Mouse (Mus musculus) midbrain, embryonic 15.5 days (tissue): Measurements from ENCODE around the gene Rxfp4. TPM values are rescaled to one million over a fixed set of nuclear protein-coding genes. Genes with fewer than 3 reads are reported as not detected.

Experiments used
- ATAC-seq: fragments of 200-750 bp; cut with Nextera tagmentation; replicated peaks from 2 replicates; pipeline ENCODE4 v1.8.0; 2017; ENCODE audit warnings: moderate TSS enrichment
- H3K27ac ChIP-seq: fragments of 300-500 bp; sonication (generic); 2 replicates; pipeline ENCODE4 v1.5.1; 2015; ENCODE audit warnings: mild to moderate bottlenecking, inconsistent platforms
- H3K27me3 ChIP-seq: fragments of 300-500 bp; sonication (generic); replicated peaks from 2 replicates; pipeline ENCODE4 v1.6.1; 2015; ENCODE audit warnings: inconsistent platforms
- H3K36me3 ChIP-seq: fragments of 300-500 bp; sonication (generic); replicated peaks from 2 replicates; pipeline ENCODE4 v1.6.1; 2015; ENCODE audit warnings: inconsistent platforms
- H3K4me1 ChIP-seq: fragments of 300-500 bp; sonication (generic); 2 replicates; pipeline ENCODE4 v1.6.1; 2015; ENCODE audit warnings: inconsistent platforms
- H3K4me2 ChIP-seq: fragments of 300-500 bp; sonication (generic); 2 replicates; pipeline ENCODE4 v1.6.1; 2015; ENCODE audit warnings: inconsistent platforms, mild to moderate bottlenecking, moderate library complexity
- H3K4me3 ChIP-seq: fragments of 300-500 bp; sonication (generic); 2 replicates; pipeline ENCODE4 v1.5.1; 2015; ENCODE audit warnings: mild to moderate bottlenecking, inconsistent platforms
- H3K9ac ChIP-seq: fragments of 300-500 bp; sonication (generic); 2 replicates; pipeline ENCODE4 v1.6.1; 2015; ENCODE audit warnings: mild to moderate bottlenecking, inconsistent platforms
- H3K9me3 ChIP-seq: fragments of 300-500 bp; sonication (generic); 2 replicates; pipeline ENCODE4 v1.6.1; 2016; ENCODE audit warnings: inconsistent platforms
- WGBS: fragments of 180-500 bp; shearing (Covaris S2); methylation state at CpG from one replicate; pipeline ENCODE4 v1.1.7; 2015; ENCODE audit warnings: mixed read lengths; 5-methylcytosine and 5-hydroxymethylcytosine counted together
- polyA plus RNA-seq: library from polyadenylated mRNA; unstranded; fragments of >200 nt; fragmentation: Nextera tagmentation; extraction: Ambion mirVana; gene quantifications from 2 replicates; pipeline ENCODE4 v1.2.1, GENCODE M21; 2015

Rxfp4 gene
- polyA plus RNA-seq, 1 experiment from 2014 or later: not detected

DNA sequence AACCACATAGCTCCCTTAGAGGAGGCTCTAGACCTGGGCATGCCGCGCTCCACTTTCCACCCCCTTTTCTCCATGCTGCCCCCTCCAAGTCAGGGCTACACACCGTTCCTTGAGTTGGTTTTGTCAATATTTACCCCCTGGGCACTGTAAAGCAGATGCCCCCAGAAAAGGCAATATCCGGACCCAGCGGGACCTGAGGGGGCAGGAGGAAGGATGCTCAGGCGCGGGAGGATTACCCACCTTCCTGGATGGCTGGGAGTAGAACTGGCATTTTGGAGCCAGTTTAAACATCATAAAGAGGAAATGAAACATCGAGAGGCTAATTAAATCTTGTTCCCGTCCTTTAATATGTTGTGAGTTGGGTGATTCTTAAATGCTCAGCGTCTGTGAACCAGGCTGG is 3.8 kb downstream of the Rxfp4 start:
- 73% methylated on average over 10 of the region's 10 CpGs for WGBS
- Histone ChIP-seq H3K4me1 (no peaks in the 10 kb centered on the region), H3K9ac (no peak overlapping the region), H3K4me3 (no peak overlapping the region), H3K27ac (no peak overlapping the region), H3K9me3 (no peaks in the 10 kb centered on the region), H3K36me3 (peaks cover 38% of the 10 kb centered on the region), H3K4me2 (no peak overlapping the region), H3K27me3 (no peaks in the 10 kb centered on the region)
- ATAC-seq: no peak

GRCm38 (mm10) chr3:88648452-88649168 is 4.3 kb downstream of the Rxfp4 start:
- Histone ChIP-seq H3K9ac (no peak overlapping the region), H3K27me3 (no peaks in the 10 kb centered on the region), H3K4me2 (no peak overlapping the region), H3K36me3 (peaks cover 43% of the 10 kb centered on the region), H3K4me3 (no peak overlapping the region), H3K9me3 (no peaks in the 10 kb centered on the region), H3K27ac (no peak overlapping the region), H3K4me1 (no peaks in the 10 kb centered on the region)
- ATAC-seq: no peak
- 87% methylated on average over 12 of the region's 12 CpGs for WGBS

- H3K27ac ChIP-seq: no peak overlapping the region
- peaks cover 50% of the 10 kb centered on the region for H3K36me3 ChIP-seq
- no peaks in the 10 kb centered on the region for H3K9me3 ChIP-seq
- no peak for ATAC-seq
- H3K4me3 ChIP-seq: no peak overlapping the region
- no peak overlapping the region for H3K4me2 ChIP-seq
- no peaks in the 10 kb centered on the region for H3K4me1 ChIP-seq
- H3K27me3 ChIP-seq: no peaks in the 10 kb centered on the region
- H3K9ac ChIP-seq: no peak overlapping the region
- WGBS: 87% methylated on average over 14 of the region's 14 CpGs
Observed at GRCm38 (mm10) chr3:88647779-88648413, 5.0 kb downstream of the Rxfp4 start.

- Histone ChIP-seq H3K4me2 (no peak overlapping the region), H3K9me3 (no peaks in the 10 kb centered on the region), H3K9ac (no peak overlapping the region), H3K4me1 (no peaks in the 10 kb centered on the region), H3K36me3 (peaks cover 58% of the 10 kb centered on the region), H3K27me3 (no peaks in the 10 kb centered on the region), H3K4me3 (no peak overlapping the region), H3K27ac (no peak overlapping the region)
- 87% methylated on average over 3 of the region's 3 CpGs for WGBS
- no peak for ATAC-seq
Observed at GRCm38 (mm10) chr3:88647076-88647475, 5.9 kb downstream of the Rxfp4 start.

- Histone ChIP-seq H3K9me3 (no peaks in the 10 kb centered on the region), H3K4me2 (no peak overlapping the region), H3K4me1 (no peaks in the 10 kb centered on the region), H3K36me3 (peaks cover 61% of the 10 kb centered on the region), H3K9ac (no peak overlapping the region), H3K27me3 (no peaks in the 10 kb centered on the region), H3K4me3 (no peak overlapping the region), H3K27ac (no peak overlapping the region)
- no peak for ATAC-seq
- 94% methylated on average over 6 of the region's 6 CpGs for WGBS
Observed at GRCm38 (mm10) chr3:88646426-88646995, 6.4 kb downstream of the Rxfp4 start.

DNA sequence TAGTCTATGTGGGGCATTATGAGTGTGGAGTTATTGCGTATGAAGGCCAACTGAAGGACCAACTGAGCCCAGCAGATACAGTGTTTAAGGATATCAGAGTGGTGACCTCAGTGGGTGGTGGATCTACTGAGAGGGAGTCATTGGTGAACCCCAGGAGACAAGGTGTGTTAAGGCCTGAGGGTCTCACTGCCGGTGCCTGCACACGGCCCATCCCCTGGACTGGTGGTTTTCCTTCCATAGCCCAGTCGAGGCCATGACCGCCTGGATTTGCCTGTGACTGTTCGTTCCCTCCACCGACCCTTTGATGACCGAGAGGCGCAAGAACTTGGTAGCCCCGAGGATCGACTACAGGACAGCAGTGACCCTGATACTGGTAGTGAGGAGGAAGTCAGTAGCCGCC is 7.0 kb downstream of the Rxfp4 start:
- Histone ChIP-seq H3K27me3 (no peaks in the 10 kb centered on the region), H3K4me1 (no peaks in the 10 kb centered on the region), H3K4me2 (no peak overlapping the region), H3K27ac (no peak overlapping the region), H3K9me3 (no peaks in the 10 kb centered on the region), H3K4me3 (no peak overlapping the region), H3K9ac (no peak overlapping the region), H3K36me3 (peaks cover 64% of the 10 kb centered on the region)
- 90% methylated on average over 12 of the region's 12 CpGs for WGBS
- ATAC-seq: no peak

- Histone ChIP-seq H3K27ac (no peak overlapping the region), H3K27me3 (no peaks in the 10 kb centered on the region), H3K4me1 (no peaks in the 10 kb centered on the region), H3K9ac (no peak overlapping the region), H3K4me2 (no peak overlapping the region), H3K36me3 (peaks cover 87% of the 10 kb centered on the region), H3K9me3 (no peaks in the 10 kb centered on the region), H3K4me3 (no peak overlapping the region)
- 79% methylated on average over 5 of the region's 5 CpGs for WGBS
- ATAC-seq: no peak
Observed at GRCm38 (mm10) chr3:88643078-88643477, 9.9 kb downstream of the Rxfp4 start.

DNA sequence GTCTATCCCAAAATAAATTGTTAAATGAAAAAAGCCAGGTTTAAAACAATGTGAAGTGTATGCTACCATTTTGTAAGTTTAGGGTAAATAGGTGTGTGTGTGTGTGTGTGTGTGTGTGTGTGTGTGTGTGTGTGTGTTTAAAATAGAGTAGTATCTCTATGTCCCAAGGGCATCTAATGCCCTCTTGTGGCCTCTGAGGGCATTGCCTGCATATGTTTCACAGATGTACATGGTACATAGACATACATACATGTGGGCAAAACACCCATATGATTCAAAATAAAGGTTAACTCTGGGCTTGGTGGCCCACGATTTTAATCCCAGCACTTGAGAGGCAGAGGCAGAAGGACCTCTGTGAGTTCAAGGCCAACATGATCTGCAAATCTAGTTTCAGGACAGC is 12.3 kb downstream of the Rxfp4 start:
- Histone ChIP-seq H3K4me3 (no peak overlapping the region), H3K9ac (no peak overlapping the region), H3K9me3 (no peaks in the 10 kb centered on the region), H3K27ac (no peak overlapping the region), H3K27me3 (no peaks in the 10 kb centered on the region), H3K4me1 (no peaks in the 10 kb centered on the region), H3K4me2 (no peak overlapping the region), H3K36me3 (peaks cover 80% of the 10 kb centered on the region)
- 91% methylated on average over 1 of the region's 1 CpGs for WGBS
- ATAC-seq: 0 out of 2 replicates have a peak, but pooled peaks have one; percentile 56

- H3K4me3 ChIP-seq: no peak overlapping the region
- WGBS: 95% methylated on average over 12 of the region's 12 CpGs
- no peak for ATAC-seq
- H3K4me1 ChIP-seq: no peaks in the 10 kb centered on the region
- no peak overlapping the region for H3K4me2 ChIP-seq
- no peaks in the 10 kb centered on the region for H3K9me3 ChIP-seq
- no peaks in the 10 kb centered on the region for H3K27me3 ChIP-seq
- no peak overlapping the region for H3K9ac ChIP-seq
- peaks cover 81% of the 10 kb centered on the region for H3K36me3 ChIP-seq
- H3K27ac ChIP-seq: no peak overlapping the region
Observed at GRCm38 (mm10) chr3:88639239-88639638, 13.7 kb downstream of the Rxfp4 start.

- H3K4me3 ChIP-seq: no peak overlapping the region
- no peak overlapping the region for H3K4me2 ChIP-seq
- WGBS: 95% methylated on average over 5 of the region's 5 CpGs
- H3K4me1 ChIP-seq: no peaks in the 10 kb centered on the region
- H3K27ac ChIP-seq: no peak overlapping the region
- no peak overlapping the region for H3K9ac ChIP-seq
- no peaks in the 10 kb centered on the region for H3K27me3 ChIP-seq
- H3K36me3 ChIP-seq: peaks cover 78% of the 10 kb centered on the region
- H3K9me3 ChIP-seq: no peaks in the 10 kb centered on the region
- ATAC-seq: no peak
Observed at GRCm38 (mm10) chr3:88637134-88637533, 15.8 kb downstream of the Rxfp4 start.

DNA sequence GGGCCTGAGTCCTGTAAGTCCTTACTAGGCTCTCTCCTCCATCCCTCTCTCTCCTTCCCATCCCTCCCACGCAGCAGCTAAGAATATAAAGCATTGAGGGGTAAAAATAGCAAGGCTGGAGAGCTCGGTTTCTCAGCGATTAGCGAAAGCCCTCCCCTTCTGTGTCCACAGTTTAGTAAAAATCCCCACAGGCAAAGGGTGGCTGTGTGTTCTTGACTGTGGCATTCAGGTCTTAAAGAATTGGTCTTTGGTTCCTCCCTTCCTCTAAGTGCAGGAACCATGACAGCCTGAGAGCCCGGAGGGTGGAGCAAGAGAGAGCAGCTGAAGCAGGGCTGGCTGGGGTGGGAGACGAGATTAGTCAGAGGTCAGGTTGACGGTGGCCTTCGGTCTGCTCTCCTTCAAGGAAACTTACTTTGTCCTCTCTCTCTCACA is 16.4 kb downstream of the Rxfp4 start:
- Histone ChIP-seq H3K4me2 (no peak overlapping the region), H3K36me3 (peaks cover 81% of the 10 kb centered on the region), H3K27ac (no peak overlapping the region), H3K4me1 (no peaks in the 10 kb centered on the region), H3K9me3 (no peaks in the 10 kb centered on the region), H3K9ac (no peak overlapping the region), H3K4me3 (no peak overlapping the region), H3K27me3 (no peaks in the 10 kb centered on the region)
- no peak for ATAC-seq
- 96% methylated on average over 8 of the region's 8 CpGs for WGBS

DNA sequence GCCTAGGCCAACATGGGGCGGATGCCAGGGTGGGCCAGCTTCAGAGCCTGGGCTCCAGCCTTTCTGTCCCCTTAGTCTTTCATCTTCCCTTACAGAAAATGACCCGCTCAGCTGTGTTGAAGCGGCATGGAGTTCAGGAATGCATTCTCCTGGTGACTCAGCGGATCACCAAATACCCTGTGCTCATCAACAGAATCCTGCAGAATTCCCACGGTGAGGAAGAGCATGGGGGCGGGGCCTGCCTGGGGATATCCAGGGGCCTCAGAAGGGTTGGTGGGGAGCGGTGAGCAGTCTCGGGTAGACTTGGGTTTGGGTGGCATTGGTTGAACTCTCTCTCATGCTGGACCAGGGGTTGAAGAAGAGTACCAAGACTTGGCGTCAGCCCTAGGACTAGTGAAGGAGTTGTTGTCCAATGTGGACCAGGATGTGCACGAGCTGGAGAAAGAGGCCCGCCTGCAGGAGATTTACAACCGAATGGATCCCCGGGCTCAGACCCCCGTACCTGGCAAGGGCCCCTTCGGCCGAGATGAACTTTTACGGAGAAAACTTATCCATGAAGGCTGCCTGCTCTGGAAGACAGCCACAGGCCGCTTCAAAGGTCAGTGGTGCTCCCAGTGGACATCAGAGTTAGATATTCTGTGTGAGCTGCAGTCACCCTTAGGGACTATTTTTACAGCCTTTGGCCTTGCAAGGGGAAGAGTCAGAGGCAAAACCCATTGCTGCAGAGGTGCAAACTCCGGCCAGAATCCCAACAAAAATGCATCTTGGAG is 17.3 kb downstream of the Rxfp4 start:
- H3K9me3 ChIP-seq: no peaks in the 10 kb centered on the region
- no peak for ATAC-seq
- no peak overlapping the region for H3K27ac ChIP-seq
- H3K4me1 ChIP-seq: no peaks in the 10 kb centered on the region
- WGBS: 93% methylated on average over 19 of the region's 19 CpGs
- H3K4me3 ChIP-seq: no peak overlapping the region
- no peak overlapping the region for H3K9ac ChIP-seq
- no peaks in the 10 kb centered on the region for H3K27me3 ChIP-seq
- H3K36me3 ChIP-seq: peaks cover 82% of the 10 kb centered on the region
- H3K4me2 ChIP-seq: no peak overlapping the region
